Mouse (Mus musculus) layer of hippocampus, adult 2 months (tissue): ENCODE data around the gene Dctn2. TPM values are rescaled to one million over a fixed set of nuclear protein-coding genes. Genes with fewer than 3 reads are reported as not detected.

ENCODE experiments used
- DNase-seq, 2 experiments: peaks; one replicate each; pipeline ENCODE4 v3.0.0; 2022; ENCODE audit warnings: low spot score in 2 of 2
- H3K27ac ChIP-seq: fragments of 200-600 bp; 2 replicates; pipeline ENCODE4 v1.8.1; 2022
- H3K4me3 ChIP-seq: fragments of 200-600 bp; 2 replicates; pipeline ENCODE4 v1.8.1; 2022; ENCODE audit warnings: mild to moderate bottlenecking
- CTCF ChIP-seq: fragments of 200-600 bp; conservative IDR thresholded peaks from 2 replicates; pipeline ENCODE4 v1.8.1; 2022; ENCODE audit warnings: antibody characterized with exemption, mild to moderate bottlenecking, moderate library complexity
- total RNA-seq, 2 experiments: library from RNA; stranded (reverse); gene quantifications; 2 replicates each; pipeline ENCODE4 v1.2.3; 2021

Gene Dctn2
- total RNA-seq, 2 experiments from 2014 or later, result 259 to 272 TPM

DNA sequence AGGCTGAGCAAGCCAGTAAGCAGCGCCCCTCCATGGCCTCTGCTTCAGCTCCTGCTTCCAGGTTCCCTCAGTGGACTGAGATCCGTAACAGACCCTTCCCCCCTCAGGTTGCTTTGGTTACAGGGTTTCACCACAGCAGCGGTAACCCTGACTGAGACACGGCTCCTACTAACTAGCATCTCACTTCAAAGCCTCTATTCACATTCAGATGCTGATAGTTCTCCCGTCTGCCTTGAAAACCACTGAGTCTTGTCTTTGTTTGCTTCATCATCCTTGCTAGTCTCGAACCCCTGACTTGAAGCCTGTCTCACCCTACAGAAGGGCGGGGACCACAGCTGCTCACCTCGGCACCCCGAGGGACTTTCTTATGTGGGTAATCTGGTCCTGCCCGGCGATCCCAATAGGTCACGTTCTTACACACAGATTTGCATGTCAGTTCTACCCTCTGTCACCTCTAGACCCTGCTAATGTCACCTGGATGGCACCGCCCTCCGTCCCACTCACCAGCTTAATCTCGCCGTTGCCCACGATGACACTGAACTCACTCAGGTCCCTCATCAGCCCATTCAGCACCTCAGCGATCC lies 27.8 kb upstream of the Dctn2 start:
- Histone ChIP-seq H3K27ac (no peak overlapping the region), H3K4me3 (no peak overlapping the region)
- TF ChIP-seq CTCF, result no peak
- no peak for DNase-seq

DNA sequence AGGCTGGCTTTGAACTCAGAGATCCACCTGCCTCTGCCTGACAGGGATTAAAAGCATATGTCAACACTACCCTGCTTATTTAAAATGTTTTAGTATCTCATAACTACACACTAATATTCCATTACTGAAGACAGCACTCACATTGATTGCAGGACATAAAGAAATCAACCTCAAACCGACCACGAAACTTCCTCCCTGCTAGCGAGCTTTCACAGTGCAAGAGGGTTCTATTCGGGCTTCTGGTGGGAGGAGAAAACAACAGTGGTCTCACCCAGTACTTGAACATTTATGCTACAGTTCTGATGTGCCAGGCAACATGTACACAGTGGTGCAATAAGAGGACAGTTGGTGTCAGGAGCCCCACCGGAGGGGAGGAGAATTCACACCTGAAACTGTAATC lies 15.4 kb upstream of the Dctn2 start:
- Histone ChIP-seq H3K4me3 (no peak overlapping the region), H3K27ac (no peak overlapping the region)
- no peak for DNase-seq
- TF ChIP-seq CTCF, result no peak

DNA sequence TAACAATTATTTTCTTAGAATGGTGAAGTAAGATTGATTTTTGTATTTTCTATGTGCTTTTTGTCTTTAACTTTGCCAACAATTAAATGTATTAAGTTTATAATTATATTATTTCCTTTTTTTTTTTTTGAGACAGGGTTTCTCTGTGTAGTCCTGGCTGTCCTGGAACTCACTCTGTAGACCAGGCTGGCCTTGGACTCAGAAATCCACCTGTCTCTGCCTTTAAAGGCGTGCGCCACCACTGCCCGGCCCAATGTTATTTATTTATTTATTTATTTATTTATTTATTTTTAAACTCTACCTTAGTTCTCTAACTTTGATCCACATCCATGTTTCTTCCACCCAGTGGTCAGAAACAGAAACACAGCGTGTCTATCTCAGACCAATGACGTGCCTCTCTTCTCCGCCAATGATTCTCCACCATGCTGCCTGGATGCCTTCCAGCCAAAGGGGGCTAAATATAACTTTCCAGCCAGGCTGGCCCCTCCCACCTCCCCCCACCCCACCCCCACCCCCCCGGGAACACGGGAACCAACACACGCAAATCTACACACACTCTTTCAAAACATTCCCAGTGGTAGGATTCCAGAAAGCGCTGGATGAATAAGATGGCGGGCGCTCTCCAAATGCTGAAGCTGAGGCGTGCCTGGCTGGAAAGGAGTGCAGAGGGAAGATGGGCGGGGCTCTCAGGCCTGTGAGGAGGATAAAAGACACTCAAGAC lies 10.4 kb upstream of the Dctn2 start:
- Histone ChIP-seq H3K4me3 (peak overlapping the region; percentile 19; the same call in 1 of the 2 replicates), H3K27ac (peak overlapping the region; percentile 21; the same call in 1 of the 2 replicates)
- peak; percentile 56 for TF ChIP-seq CTCF
- DNase-seq, result no peak

DNA sequence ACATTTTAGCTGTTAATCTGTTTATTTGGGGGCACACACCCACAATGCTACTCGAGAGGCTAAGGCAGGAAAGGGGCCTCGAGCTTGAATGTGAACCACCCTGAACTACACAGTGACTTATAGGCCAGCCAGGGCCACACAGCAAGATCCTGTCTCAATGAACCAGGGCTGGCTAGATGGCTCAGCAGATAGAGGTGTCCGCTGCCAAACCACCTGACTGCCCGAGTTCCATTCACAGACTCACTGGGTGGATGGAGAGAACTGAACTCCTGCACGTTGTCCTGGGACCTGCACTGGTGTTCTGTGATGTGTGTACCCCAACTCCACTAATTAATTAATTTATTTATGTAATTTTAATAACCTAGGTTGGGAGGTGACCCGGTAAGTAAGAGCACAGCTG lies 8.4 kb upstream of the Dctn2 start:
- TF ChIP-seq CTCF, result no peak
- no peak overlapping the region for H3K4me3 ChIP-seq
- no peak overlapping the region for H3K27ac ChIP-seq
- DNase-seq, result no peak

DNA sequence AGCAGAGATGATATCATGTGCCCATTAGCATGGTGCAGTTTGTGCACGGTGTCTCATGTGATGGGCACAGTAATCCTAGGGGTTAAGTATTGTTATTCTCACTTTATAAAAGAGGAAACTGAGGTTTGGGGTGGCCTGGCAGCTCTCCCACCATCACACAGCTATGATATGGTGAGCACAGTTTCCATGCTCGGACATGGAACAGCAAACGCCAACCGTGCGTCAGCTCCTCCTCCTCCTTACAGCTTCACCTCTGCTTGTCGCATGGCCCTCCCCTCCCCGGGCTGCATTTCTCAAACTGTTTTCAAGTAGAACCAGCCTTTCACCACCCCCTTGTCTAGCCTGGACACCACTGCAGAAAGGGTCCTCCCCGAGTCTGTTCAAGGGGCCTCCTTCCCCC lies 7.7 kb upstream of the Dctn2 start:
- H3K4me3 ChIP-seq, result no peak overlapping the region; the same call in 1 of the 2 replicates

DNA sequence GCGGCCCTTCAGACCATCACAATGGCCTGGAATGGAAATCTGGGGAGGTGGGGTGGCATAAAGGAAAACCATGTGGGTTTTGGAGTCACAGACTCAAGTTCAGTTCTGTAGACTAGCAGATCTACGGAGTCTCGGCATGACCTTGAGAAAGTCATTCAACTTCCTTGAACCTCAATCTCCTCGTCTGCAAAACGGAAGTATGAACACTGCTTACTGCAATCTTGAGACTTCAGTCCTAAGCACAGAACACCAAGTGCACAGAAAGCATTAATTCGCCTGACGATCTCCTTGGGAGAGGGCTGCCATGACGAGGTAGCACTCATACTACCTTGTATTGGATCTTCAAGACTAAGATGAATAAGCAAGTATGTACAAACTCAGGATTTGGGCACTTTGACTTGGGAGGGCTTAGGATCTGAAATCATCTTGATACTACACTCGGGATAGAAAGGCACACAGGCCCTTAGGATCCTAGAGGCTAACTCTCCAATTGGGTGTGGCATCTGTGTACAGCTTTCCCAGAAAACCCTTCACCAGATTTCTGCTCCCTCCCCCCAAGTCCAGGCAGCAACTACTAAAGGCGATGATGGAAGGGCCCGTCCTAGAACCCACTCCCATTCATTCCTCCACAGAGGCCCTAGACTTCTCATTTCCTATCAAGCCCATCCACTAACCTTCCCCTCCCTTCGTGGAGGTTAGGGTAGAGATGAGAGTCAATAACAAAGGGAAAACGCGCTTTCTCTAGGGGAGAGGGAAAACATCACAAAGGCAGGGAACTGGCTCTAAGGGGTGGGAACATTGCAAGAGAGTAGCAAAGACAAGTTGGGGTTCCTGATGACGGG lies 4.2 kb upstream of the Dctn2 start:
- TF ChIP-seq CTCF, result no peak
- DNase-seq, result no peak
- Histone ChIP-seq H3K4me3 (peak overlapping the region; percentile 81), H3K27ac (peak overlapping the region; percentile 94)

More for the DNA sequence above, 7.7 kb upstream of the Dctn2 start:
- no peak overlapping the region for H3K27ac ChIP-seq
- no peak for DNase-seq
- no peak for TF ChIP-seq CTCF

DNA sequence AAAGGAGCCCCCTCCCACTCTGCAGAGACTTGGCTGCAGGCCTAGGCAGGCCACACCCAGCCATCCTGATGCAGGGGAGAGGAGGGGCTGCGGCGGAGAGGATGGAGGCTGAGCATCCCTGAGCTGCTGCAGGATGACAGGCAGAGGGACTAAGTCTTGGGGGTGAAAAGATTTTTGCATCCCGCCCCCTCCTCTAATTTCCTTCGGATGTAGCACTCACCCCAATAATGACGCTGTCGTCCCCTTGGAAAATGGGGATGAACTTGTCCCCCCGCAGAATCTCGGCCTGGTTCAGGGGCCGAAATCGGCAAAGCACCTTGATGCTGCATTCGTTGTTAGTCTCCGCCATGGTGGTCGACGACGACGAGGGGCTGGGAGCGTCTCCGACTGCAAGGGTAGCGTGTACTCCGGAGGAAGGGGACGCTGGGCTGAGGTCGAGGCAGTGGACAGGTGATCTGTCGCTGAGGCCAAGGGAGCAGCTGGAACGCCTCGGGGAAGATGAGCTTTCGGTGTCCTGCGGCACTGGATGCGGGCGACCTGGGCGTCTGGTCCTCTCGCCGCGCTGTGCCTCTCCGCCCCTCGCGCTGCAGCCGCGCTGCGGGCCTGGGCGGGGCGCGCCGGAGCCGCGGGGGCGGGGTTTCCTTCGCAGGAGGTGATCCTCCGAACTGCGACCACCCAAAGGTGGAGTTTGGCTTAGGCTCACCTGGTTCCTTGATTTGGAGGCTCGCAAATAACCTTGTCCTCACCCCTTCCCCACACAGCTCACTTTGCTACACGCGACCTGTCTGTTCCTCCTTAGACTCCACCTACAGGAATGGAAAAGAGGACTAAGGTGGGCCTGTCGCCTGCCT lies 3.4 kb upstream of the Dctn2 start, which contains the start of gene Kif5a:
Gene Kif5a, minus strand, starts transcription at position 801 of the 851 bp plus-strand sequence.
- no peak; the same call in 1 of the 2 replicates for TF ChIP-seq CTCF

DNA sequence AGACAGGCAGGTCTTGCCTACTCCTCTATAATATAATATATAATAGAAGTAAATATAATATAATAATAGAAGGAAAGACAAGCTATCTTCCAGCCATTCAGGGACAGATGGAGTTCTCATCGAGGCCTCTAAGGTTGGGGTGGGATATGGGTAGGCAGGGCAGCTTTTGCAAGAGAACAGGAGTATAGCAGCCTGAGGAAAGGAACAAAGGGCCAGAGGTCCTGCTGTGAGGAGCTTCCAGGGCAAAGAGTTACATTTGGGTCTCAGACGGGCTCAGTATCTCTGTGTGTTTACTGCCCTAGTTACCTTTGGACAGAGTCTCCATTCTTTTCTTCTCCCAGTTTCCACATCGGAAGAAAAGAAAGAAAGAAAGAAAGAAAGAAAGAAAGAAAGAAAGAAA lies 2.5 kb upstream of the Dctn2 start:
- no peak for DNase-seq
- Histone ChIP-seq H3K4me3 (peak overlapping the region; percentile 81; the same call in 1 of the 2 replicates), H3K27ac (peak overlapping the region; percentile 94)
- no peak for TF ChIP-seq CTCF

More for the DNA sequence above, 3.4 kb upstream of the Dctn2 start, which contains the start of gene Kif5a:
- peak within 1 kb of the TSS; percentile 81 for H3K4me3 ChIP-seq
- DNase-seq, result peak; percentile 66 to 78
- peak within 1 kb of the TSS; percentile 94 for H3K27ac ChIP-seq

DNA sequence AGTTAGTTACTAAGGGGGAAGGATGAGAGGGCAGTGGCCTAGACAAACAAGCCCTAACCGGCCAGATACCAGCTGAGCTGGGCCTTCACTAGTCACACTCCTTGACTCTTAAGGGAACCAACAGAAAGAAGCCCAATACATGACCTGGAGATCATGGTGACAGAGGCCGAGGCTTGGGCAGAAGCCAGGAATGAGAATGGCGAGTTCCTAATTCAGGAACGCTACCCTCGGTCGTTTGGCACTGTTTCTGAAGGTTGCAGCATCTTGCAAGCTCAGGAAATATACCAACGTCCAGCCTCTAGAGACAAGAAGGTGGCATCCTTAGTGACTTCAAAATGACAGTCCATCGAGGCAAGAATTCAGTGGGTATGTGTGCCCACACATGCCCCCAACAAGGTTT lies 1.8 kb upstream of the Dctn2 start:
- DNase-seq, result no peak
- TF ChIP-seq CTCF, result no peak
- Histone ChIP-seq H3K27ac (no peak overlapping the region), H3K4me3 (no peak overlapping the region)

DNA sequence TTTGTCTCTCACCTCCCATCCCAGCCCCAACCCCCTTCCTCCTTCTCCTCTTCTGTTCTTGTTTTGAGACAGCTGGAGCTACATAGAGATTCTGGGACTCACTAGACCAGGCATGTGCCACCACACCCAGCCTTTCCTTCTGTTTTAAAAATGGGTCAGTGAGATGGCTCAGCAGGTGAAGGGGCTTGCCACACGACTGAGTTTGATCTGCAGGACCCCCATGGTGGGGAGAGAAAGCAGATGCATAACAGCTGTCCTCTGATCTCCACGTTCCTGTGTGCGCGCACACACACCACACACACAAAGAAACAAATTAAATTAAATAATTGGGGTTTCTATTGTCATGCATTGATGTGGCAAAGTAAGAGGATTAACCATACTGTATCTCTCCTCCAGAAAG lies 1.2 kb upstream of the Dctn2 start:
- no peak for TF ChIP-seq CTCF
- no peak overlapping the region for H3K4me3 ChIP-seq

DNA sequence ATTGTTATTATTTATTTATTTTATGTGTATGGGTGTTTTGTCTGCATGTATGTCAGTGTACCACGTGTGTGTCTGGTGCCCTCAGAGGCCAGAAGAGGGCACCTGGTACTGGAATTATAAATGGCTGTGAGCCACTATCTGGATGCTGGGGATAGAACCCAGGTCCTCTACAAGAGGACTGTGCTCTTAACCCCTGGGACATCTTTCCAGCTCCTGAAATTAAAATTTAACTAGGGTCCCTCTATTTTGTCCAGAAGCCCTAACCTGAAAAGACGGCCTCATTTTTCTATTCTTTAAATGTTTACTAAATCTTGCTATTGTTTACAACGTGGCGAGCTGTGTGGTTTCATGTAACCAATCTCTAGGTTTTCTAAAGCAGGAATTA lies 449 bp upstream of the Dctn2 start:
- Histone ChIP-seq H3K27ac (peak overlapping the region; percentile 98), H3K4me3 (peak overlapping the region; percentile 92)
- DNase-seq, result no peak
- peak; percentile 46 for TF ChIP-seq CTCF

More for the DNA sequence above, 1.2 kb upstream of the Dctn2 start:
- no peak for DNase-seq
- H3K27ac ChIP-seq, result no peak overlapping the region

DNA sequence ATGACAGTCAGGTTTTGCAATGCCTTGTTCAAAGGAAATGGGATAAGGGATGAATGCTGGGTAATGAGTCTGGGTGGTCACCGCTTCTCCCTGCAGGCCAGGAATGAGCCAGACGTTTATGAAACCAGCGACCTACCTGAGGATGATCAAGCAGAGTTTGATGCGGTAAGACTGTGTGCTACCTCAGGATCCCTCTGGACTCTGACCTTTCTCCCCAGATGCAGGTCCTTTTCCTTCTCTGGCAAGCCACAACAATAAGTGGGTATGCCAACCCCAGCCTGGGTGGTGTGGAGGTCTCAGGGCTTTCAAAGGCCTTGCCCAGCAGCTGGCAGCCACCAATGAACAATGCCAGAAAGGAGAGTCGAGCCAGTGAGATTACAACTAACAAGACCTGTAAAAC lies 1.1 kb downstream of the Dctn2 start:
- no peak for TF ChIP-seq CTCF
- DNase-seq, result no peak
- Histone ChIP-seq H3K27ac (peak overlapping the region; percentile 98), H3K4me3 (peak overlapping the region; percentile 92)

DNA sequence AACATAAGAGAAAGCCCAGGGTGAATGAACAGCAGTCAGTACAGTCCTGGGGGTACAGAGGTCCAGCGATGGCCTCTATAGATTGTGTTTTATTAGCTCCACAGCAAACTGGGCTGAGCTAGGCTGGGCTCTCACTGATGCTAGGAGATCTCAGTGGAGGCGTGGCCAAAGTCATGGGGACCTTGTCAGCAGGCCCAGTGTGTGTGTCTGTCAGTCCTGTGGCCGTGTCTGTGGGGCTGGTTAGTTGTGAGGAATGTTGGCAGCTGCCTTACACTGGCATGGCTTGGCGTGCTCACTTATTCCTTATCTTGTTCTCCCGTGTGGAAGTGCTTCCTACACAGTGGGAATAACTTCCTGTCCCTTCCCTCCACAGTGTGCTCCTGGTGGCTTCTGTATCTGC lies 2.2 kb downstream of the Dctn2 start:
- H3K4me3 ChIP-seq, result no peak overlapping the region; the same call in 1 of the 2 replicates
- peak overlapping the region; percentile 49 for H3K27ac ChIP-seq
- DNase-seq, result no peak
- TF ChIP-seq CTCF, result no peak
